Mouse (Mus musculus): ENCODE data around the gene Qars.

The Qars gene

GRCm38 (mm10) chr9:108486973-108487530, 20.5 kb upstream of the Qars start:
- DNase-seq (ENCODE audit: low read depth, low spot score): no peak

GRCm38 (mm10) chr9:108488403-108488802, 19.1 kb upstream of the Qars start:
- no peak for DNase-seq (ENCODE audit: low read depth, low spot score)

GRCm38 (mm10) chr9:108489215-108489614, 18.3 kb upstream of the Qars start:
- no peak for DNase-seq (ENCODE audit: low read depth, low spot score)

- no peak for DNase-seq (ENCODE audit: low read depth, low spot score)
Observed at GRCm38 (mm10) chr9:108489702-108490558, 17.6 kb upstream of the Qars start.

- peak; percentile 95 for DNase-seq (ENCODE audit: low read depth, low spot score)
Observed at GRCm38 (mm10) chr9:108490559-108491285, 16.8 kb upstream of the Qars start, which contains the start of gene Usp19. Gene Usp19, plus strand, starts transcription at chr9:108490602.

GRCm38 (mm10) chr9:108491286-108491580, 16.3 kb upstream of the Qars start:
- no peak for DNase-seq (ENCODE audit: low read depth, low spot score)

GRCm38 (mm10) chr9:108492043-108492750, 15.3 kb upstream of the Qars start:
- no peak for DNase-seq (ENCODE audit: low read depth, low spot score)

GRCm38 (mm10) chr9:108493246-108493645, 14.3 kb upstream of the Qars start:
- DNase-seq (ENCODE audit: low read depth, low spot score): no peak

GRCm38 (mm10) chr9:108494146-108494825, 13.2 kb upstream of the Qars start:
- DNase-seq (ENCODE audit: low read depth, low spot score): no peak

GRCm38 (mm10) chr9:108494905-108495304, 12.6 kb upstream of the Qars start:
- no peak for DNase-seq (ENCODE audit: low read depth, low spot score)

GRCm38 (mm10) chr9:108499231-108499630, 8.3 kb upstream of the Qars start:
- no peak for DNase-seq (ENCODE audit: low read depth, low spot score)

GRCm38 (mm10) chr9:108499943-108500342, 7.6 kb upstream of the Qars start:
- no peak for DNase-seq (ENCODE audit: low read depth, low spot score)

- no peak for DNase-seq (ENCODE audit: low read depth, low spot score)
Observed at GRCm38 (mm10) chr9:108506901-108507300, 605 bp upstream of the Qars start.

- DNase-seq (ENCODE audit: low read depth, low spot score): no peak
Observed at GRCm38 (mm10) chr9:108508776-108509175, 1.3 kb downstream of the Qars start.

- DNase-seq (ENCODE audit: low read depth, low spot score): peak; percentile 99
Observed at GRCm38 (mm10) chr9:108516380-108517251, 9.1 kb downstream of the Qars start, which contains the start of gene Qrich1. Gene Qrich1, plus strand, starts transcription at chr9:108516806.

- peak; percentile 85 for DNase-seq (ENCODE audit: low read depth, low spot score)
Observed at GRCm38 (mm10) chr9:108517253-108517930, 9.9 kb downstream of the Qars start.

- peak; percentile 49 for DNase-seq (ENCODE audit: low read depth, low spot score)
Observed at GRCm38 (mm10) chr9:108517931-108518332, 10.4 kb downstream of the Qars start.

- no peak for DNase-seq (ENCODE audit: low read depth, low spot score)
Observed at GRCm38 (mm10) chr9:108521604-108522003, 14.1 kb downstream of the Qars start.

- no peak for DNase-seq (ENCODE audit: low read depth, low spot score)
Observed at GRCm38 (mm10) chr9:108523341-108523740, 15.8 kb downstream of the Qars start.

- no peak for DNase-seq (ENCODE audit: low read depth, low spot score)
Observed at GRCm38 (mm10) chr9:108525400-108525799, 17.9 kb downstream of the Qars start.
